Mouse (Mus musculus): Measurements from ENCODE around the gene Unc45a. TPM values are rescaled to one million over a fixed set of nuclear protein-coding genes. Genes with fewer than 3 reads are reported as not detected.

Gene Unc45a
- total RNA-seq, 2 experiments from 2014 or later = 52.5 to 54.1 TPM

DNA sequence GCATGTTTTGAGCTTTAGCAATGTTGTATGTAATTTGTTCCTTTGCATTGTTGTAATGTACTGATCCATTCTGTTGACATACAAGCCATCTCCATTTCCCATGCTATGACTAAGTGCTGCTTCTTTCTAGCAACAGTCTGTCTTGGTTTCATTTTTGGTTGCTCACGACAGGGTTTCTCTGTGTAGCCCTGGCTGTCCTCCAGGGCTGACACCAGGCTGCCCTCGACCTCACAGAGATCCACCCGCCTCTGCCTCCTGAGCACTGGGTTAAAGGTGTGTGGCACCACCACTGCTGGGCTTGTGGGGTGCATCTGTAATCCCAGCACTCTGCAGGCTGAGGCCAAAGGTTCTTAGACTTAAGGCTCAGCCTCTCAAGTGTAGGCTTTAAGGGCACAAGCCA is 41.2 kb downstream of the Unc45a start:
- intact Hi-C loops (cut with DNase I) = no loop called here
- DNase-seq (ENCODE audit: extremely low spot score in 1 of 2, low spot score in 2 of 2) = no peak

DNA sequence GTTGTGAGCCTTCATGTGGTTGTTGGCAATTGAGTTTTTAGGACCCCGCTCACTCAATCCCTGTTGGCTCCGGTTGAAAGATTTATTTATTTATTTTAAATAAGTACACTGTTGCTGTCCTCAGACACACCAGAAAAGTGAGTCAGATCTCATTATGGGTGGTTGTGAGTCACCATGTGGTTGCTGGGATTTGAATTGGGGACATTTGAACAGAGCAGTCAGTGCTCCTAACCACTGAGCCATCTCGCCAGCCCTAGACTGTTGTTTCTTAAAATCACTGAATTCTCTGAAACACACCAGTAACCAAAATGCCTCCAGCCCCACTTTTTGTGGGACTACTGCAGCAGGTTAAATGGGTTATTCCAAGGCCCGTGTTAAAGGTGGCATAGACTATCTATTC is 42.1 kb downstream of the Unc45a start:
- DNase-seq (ENCODE audit: extremely low spot score in 1 of 2, low spot score in 2 of 2) = no peak
- intact Hi-C loops (cut with DNase I) = no loop called here

DNA sequence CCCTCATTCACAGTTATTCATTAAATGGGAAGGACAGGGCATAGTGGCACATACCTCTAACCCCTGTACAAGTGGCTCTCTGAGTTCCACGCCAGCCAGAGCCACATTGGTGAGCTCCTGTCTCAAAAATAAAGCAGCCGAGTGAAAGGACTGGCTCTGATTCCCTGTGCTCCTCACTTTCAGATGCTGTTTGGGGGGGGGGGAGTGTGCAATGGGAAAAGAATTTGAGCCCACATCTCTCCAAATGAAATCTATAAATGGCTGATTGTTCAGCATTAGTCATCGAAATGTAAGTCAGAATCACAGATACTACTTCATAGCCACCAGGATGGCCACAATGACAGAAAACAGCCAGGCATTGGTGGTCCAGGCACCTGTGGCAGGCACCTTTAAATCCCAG is 43.8 kb downstream of the Unc45a start:
- intact Hi-C loops (cut with DNase I) = no loop called here
- DNase-seq (ENCODE audit: extremely low spot score in 1 of 2, low spot score in 2 of 2) = no peak

DNA sequence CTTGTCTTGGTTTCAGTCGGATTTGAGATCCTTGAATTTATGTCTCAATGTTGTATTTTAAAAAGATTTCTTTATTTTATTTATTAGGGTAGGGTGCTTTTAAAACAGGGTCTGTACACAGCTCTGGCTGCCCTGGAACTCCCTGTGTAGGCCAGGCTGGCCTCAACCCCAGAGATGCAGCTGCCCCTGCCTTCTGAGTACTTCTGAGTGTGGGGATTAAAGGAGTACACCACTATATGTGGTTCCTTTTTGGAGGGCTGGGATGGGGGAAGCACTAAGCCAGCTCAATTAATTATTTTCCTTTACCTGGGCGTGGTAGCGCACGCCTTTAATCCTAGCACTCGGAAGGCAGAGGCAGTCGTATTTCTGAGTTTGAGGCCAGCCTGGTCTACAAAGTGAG is 44.3 kb downstream of the Unc45a start:
- no peak for DNase-seq (ENCODE audit: extremely low spot score in 1 of 2, low spot score in 2 of 2)
- intact Hi-C loops (cut with DNase I) = no loop called here

DNA sequence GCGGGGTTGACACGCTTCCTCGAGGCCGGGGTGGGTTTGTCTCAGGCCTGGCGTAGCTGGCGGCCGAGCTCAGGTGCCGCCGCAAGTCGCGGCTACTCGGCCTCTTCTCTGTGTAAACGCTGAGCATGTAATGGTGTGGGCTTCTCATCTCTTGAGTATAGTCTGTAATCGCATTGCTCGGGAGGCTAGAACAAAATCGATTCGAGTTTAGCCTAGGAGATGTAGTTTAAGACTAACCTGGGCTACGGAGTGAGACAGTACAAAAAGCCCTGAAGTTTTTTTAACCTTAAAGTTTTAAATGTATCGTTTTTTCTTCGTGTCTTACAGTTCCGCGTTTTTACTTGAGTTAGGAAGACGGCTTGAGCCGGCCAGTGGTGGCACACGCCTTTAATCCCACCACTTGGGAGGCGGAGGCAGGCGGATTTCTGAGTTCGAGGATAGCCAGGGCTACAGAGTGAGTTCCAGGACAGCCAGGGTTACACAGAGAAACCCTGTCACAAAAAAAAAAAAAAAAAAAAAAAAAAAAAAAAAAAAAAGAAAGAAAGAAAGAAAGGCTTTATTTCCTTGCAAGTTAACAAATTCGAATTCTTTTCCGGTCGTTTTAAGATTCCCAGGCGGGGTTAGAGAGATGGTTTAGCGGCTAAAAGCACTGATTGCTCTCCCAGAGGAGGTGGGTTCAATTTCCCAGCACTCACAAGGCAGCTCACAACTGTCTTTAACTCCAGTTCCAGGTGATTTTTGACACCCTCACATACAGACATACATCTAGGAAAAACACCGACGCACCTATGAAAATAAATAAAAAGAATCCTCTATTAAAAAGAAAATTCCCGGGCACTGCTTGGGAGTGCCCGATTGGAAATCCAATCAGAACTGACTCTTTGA is 45.8 kb downstream of the Unc45a start:
- DNase-seq (ENCODE audit: extremely low spot score in 1 of 2, low spot score in 2 of 2) = no peak
- intact Hi-C loops (cut with DNase I) = no loop called here

DNA sequence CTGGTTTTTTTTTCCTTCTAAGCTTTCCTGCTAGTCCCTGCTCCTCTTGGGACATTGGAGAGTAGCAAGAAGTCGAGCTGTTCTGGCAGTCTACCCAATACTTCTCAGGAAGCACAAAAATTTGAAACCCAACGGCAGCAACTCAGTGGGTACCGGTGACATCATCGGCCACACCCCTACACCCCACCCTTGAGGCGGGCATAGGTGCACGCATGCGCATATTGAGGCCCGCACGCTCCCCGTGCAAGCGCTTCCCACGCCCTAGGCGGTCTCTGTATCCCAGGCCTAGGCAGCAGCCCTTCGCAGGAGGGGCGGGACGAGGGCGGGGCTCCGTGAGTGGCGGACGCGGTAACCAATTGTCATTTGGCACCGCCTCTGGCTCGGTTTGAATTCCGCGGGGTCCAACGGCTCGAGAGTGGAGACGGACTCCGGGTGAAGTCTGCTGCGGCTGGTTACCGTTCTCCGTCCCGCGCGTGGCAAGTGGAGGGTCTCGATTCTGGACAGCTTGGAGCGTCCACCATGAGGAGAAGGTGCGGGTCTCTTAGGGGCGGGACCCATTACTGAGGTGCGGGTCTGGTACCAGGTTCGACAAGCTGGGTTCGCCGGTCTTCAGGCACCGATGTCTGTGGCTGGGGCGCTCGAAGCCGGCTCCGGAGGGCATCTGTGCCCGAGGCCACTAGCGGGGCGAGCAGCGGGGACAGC is 46.6 kb downstream of the Unc45a start, which contains the start of gene Prc1:
TSS of gene Prc1 (plus strand) at position 389 of the 702 bp plus-strand sequence.
- peak; percentile 97 for DNase-seq (ENCODE audit: extremely low spot score in 1 of 2, low spot score in 2 of 2)
- intact Hi-C loops (cut with DNase I) = no loop called here

DNA sequence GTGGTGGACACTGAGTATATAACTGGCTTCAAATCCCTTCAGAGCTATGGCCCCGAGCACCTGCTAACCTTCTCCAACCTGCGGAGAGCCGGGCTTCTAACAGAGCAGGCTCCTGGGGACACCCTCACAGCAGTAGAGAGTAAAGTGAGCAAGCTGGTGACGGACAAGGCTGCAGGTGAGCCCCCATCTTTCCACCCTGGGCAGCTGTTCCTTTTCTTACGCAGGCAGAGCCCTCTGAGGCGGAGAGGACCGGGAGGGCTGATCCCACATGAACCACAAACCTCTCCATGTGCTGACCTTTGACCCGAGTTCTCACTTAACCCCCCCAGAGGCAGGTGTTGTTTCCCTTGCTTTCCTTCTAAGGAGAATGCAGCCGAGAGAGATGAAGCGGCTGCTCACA is 53.1 kb downstream of the Unc45a start:
- no peak for DNase-seq (ENCODE audit: extremely low spot score in 1 of 2, low spot score in 2 of 2)
- intact Hi-C loops (cut with DNase I) = no loop called here

DNA sequence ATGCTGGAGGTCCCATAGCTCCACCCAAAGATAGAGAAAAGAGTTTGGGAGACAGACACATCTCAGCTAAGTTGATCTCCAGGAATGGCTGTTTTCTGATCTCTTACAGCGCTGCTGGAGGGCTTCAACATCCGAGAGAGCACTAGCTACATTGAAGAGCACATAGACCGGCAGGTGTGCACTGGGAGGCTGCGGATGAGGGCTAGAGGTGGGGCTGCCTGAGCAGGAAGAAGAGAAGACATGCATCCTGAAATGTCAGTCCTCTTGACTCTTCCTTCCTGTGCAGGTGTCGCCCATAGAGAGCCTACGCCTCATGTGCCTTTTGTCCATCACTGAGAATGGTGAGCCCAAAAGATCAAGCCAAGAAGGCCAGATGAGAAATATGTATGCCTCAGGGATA is 55.1 kb downstream of the Unc45a start:
- no peak for DNase-seq (ENCODE audit: extremely low spot score in 1 of 2, low spot score in 2 of 2)
- intact Hi-C loops (cut with DNase I) = no loop called here

DNA sequence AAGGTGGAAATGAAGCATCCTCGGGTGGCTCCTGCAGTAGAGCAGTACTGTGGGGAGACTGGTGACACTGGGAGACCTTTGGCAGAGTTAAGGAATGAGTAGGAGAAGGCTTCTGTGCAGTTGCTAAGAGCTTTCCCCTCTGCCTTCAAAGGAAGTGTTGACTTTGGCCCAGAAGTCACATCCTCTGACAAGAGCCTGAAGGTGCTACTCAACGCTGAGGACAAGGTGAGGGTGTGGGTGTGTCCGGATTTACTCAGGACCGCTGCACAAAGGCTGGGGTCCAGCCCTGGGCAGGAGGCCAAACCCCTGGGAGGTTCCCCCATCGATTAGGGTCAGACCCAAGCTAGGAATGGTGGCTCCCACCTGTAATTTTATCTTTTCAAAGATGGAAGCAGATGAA is 56.4 kb downstream of the Unc45a start:
- intact Hi-C loops (cut with DNase I) = no loop called here
- DNase-seq (ENCODE audit: extremely low spot score in 1 of 2, low spot score in 2 of 2) = no peak

DNA sequence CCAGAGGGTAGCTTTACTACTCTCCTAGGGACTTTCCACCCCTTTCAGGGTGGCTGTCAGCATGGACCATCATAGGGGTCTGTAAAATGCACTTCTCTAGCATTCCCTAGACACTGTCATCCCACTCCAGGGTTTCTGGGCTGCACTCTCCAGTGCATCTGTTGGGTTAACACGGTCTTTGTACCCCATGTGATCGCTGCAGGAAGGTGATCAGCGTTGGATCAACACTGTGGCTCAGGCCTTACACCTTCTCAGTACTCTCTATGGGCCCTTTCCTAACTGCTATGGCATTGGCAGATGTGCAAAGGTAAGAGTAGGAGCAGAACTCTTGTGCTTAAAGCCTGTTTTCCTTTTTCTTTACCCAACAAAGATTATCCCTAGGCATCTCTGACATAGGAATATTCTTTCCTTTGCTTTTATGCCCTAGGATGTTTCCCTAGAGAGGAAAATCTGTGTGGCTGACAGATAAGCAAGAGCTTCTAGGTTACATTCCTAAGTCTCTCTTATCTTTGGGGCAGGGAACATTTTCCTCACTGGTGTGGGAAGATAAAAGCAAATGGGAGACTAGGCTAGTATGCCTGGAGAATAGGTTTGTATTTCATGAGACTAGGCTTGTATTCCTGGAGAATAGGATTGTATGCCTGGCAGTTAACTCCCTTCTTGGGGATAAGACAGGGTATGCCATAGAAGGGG is 57.4 kb downstream of the Unc45a start:
- intact Hi-C loops (cut with DNase I) = no loop called here
- DNase-seq (ENCODE audit: extremely low spot score in 1 of 2, low spot score in 2 of 2) = no peak

DNA sequence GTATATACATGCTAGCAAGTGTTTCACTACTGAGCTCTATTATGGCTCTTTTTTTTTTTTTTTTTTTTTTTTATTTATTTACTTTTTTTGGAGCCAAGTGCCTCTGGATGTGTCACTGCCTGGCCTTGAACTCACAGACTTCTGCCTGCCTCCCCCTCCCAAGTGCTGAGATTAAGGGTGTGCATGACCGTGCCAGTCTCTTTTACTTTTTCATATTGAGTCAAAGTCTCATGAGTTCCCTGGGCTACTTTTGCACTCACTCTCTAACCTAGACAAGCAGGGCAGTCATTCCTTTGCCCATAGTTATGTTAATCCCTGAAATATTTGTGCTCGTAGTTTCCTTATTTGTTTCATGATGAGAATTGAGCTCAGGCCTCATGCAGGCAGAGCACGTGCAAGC is 59.2 kb downstream of the Unc45a start:
- intact Hi-C loops (cut with DNase I) = no loop called here

DNA sequence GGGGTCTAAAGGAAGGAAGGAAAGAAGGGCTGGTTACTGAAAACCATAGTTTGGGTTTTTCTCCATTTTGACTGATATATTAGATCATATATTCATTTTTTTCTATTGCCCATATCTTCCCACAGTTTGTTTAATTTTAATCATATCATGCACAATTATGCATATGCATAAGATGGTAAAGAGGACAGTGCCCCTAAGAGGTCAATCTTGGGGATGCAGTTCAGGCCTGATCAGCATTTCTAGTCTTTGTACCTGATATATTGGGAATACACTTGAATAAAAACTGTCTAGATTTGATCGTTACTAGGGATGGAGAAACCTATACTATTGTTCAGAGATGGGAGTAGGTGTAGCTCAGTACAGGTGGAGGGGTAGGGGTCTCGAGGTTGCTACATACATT is 59.8 kb downstream of the Unc45a start:
- intact Hi-C loops (cut with DNase I) = no loop called here
- DNase-seq (ENCODE audit: extremely low spot score in 1 of 2, low spot score in 2 of 2) = no peak

More for the DNA sequence above, 59.2 kb downstream of the Unc45a start:
- DNase-seq (ENCODE audit: extremely low spot score in 1 of 2, low spot score in 2 of 2) = no peak

DNA sequence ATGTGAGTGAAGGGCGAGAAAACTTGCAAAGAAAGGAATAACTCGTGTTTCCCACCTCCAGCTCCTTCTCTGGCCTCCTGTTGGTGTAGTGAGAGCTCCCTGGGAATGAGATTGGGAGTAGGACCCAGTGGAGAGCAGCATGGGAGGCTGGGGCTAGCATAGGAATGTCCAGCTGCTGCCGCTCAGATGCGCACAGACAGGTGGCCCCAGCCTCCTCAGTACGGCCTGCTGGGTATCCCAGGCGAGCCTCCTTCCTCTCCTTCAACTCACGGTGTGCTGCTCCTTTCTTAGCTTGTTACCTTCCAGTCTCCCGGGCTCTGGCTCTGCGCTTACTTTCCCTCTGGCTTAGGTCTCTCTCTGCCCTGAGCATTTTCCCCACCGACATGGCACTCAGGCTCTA is 60.8 kb downstream of the Unc45a start:
- intact Hi-C loops (cut with DNase I) = no loop called here
- no peak for DNase-seq (ENCODE audit: extremely low spot score in 1 of 2, low spot score in 2 of 2)

DNA sequence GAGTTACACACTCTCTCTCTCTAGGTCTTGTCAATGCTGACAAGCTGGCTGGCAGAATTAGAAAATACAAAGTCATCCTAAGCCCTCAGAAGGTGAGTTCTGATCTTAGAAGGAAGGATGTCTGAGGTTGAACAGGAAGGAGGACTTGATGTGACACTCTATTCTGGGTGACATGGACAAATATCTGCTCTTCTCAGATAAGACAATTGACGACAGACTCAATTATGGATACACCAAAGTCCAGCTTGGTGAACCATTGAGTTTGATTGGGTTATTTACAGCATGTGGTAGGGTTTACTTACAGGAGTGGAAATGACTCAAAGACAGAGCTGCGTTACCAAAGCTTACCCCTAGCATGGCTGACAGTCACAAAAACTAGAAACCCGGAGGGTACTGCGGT is 64.4 kb downstream of the Unc45a start:
- intact Hi-C loops (cut with DNase I) = no loop called here

More for the DNA sequence above, 64.4 kb downstream of the Unc45a start:
- DNase-seq (ENCODE audit: extremely low spot score in 1 of 2, low spot score in 2 of 2) = no peak

Other genes with a start within 250 kb of the Unc45a start
- 10 to 100 TPM; 44.8 to 45.6 TPM for gene Idh2, start 225.6 kb downstream of the Unc45a start, total RNA-seq (2021)
- 10 to 100 TPM; 23.5 to 23.7 TPM for gene Sema4b, start 154.2 kb downstream of the Unc45a start, total RNA-seq (2021)
- gene Cib1, start 108.2 kb downstream of the Unc45a start, total RNA-seq (2021) = 10 to 100 TPM; 19.4 to 21.2 TPM
- 1 to 10 TPM; 6.0 to 7.0 TPM for gene Gdpgp1, start 108.1 kb downstream of the Unc45a start, total RNA-seq (2021)
- 1 to 10 TPM; 1.3 to 2.2 TPM for gene Ttll13, start 94.6 kb downstream of the Unc45a start, total RNA-seq (2021)
- gene Ngrn, start 79.8 kb downstream of the Unc45a start, total RNA-seq (2021) = 10 to 100 TPM; 43.9 to 46.8 TPM
- gene Vps33b, start 71.4 kb downstream of the Unc45a start, total RNA-seq (2021) = 10 to 100 TPM; 22.9 to 26.3 TPM
- gene Prc1, start 46.6 kb downstream of the Unc45a start, total RNA-seq (2021) = 1 to 10 TPM; 5.1 to 8.8 TPM
- 10 to 100 TPM; 15.7 to 20.8 TPM for gene Rccd1, start 16.6 kb downstream of the Unc45a start, total RNA-seq (2021)
- gene Hddc3, start 2.1 kb upstream of the Unc45a start, total RNA-seq (2021) = 10 to 100 TPM; 38.3 to 45.8 TPM
- 100 to 1,000 TPM; 106 to 108 TPM for gene Man2a2, start 30.4 kb upstream of the Unc45a start, total RNA-seq (2021)
- gene Fes, start 46.9 kb upstream of the Unc45a start, total RNA-seq (2021) = 1 to 10 TPM; 4.7 to 5.3 TPM
- 10 to 100 TPM; 44.8 TPM for gene Furin, start 64.4 kb upstream of the Unc45a start, total RNA-seq (2021)
- 1 to 10 TPM; 6.5 to 7.6 TPM for gene Blm, start 194.1 kb upstream of the Unc45a start, total RNA-seq (2021)